In the genomic region with DNA sequence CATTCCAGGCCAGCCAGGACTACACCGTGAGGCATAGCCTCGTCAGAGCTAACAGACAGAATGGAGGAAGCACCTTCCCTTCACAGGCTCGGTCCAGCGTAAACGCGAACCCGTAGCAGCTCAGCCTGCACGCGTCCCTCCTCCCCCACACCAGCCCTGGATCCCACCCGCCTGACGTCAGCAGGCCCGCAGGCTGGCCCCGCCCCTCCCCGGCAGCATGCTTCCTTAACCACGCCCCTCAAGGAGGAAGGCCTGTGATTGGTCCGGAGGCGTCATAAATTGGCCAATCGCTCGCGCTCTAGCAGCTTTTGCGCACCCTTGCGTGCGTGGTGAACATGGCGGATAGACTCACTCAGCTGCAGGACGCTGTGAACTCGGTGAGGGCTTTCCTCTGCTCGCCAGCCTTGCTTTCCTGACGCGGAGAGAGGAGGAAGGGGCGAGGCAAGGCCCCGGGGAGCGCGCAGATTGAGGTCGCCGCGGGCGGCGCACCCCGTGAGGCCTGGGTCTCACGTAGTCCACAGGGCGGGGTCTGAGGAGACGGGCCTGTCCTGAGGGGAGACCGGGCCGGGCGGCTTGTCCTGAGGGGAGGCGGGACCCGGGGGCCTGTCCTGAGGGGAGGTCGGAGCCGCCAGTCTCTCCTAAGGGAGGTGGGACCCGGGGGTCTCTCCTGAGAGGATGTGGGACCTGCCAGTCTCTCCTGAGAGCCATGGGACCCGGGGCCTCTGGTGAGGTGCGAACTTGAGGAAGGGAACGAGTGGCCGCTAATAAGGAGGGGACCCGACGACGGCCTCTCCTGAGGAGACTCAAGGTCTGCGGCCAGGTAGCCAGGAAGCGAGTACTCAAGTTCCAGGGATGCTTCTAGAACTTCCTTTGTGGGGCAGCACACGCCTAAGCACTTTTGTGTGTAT, we compare ENCODE assay signal across 8 mouse cellular contexts. TPM values are rescaled to one million over a fixed set of nuclear protein-coding genes. Genes with fewer than 3 reads are reported as not detected.
DNase-seq lines count a peak whose midpoint lies in the region; ATAC-seq and TF ChIP-seq lines count a peak whose summit lies in the region.

Gene Med21 (plus strand): TSS at position 272 of the 908 bp plus-strand sequence.
Gene Tm7sf3 (minus strand): TSS at position 549 of the 908 bp plus-strand sequence.

- 1% methylated on average over 60 of the region's 60 CpGs for WGBS in hindbrain, embryonic 10.5 days
- whole genome bisulfite sequencing in lung, postnatal 0 days: 2% methylated on average over 58 of the region's 60 CpGs

- peak within 1 kb of the TSS; percentile 85 for H3K9ac ChIP-seq in lung, postnatal 0 days (replicated peaks; ENCODE audit: low read depth)

- H3K4me3 ChIP-seq in hindbrain, embryonic 10.5 days: peak within 1 kb of the TSS; percentile 91
- peak within 1 kb of the TSS; percentile 87 for H3K4me3 ChIP-seq in lung, postnatal 0 days (ENCODE audit: low read depth, low read length)

- peaks cover 13% of the 10 kb centered on the region for H3K4me1 ChIP-seq in hindbrain, embryonic 10.5 days (replicated peaks)
- H3K4me1 ChIP-seq in lung, postnatal 0 days (ENCODE audit: insufficient read depth, low read depth, low read length): peaks cover 7% of the 10 kb centered on the region; the same call in 1 of the 2 replicates

- ATAC-seq in frontal cortex, adult (ENCODE audit: low TSS enrichment): peak; percentile 96
- peak; percentile 98 for ATAC-seq in lung, postnatal 0 days

- peak; percentile 57 for TF ChIP-seq CTCF in lung, postnatal 0 days (IDR thresholded peaks at IDR 0.05)

- no peaks in the 10 kb centered on the region for H3K36me3 ChIP-seq in hindbrain, embryonic 10.5 days
- H3K36me3 ChIP-seq in lung, postnatal 0 days (ENCODE audit: insufficient read depth, low read length): no peaks in the 10 kb centered on the region

- no peaks in the 10 kb centered on the region for H3K27me3 ChIP-seq in hindbrain, embryonic 10.5 days (ENCODE audit: insufficient read depth, poor library complexity, severe bottlenecking)
- H3K27me3 ChIP-seq in lung, postnatal 0 days (replicated peaks; ENCODE audit: insufficient read depth, low read length): no peaks in the 10 kb centered on the region

- DNase-seq in MN1 (ENCODE audit: low spot score): peak; percentile 98
- DNase-seq in cerebellum, adult 9-10 months: peak; percentile 98
- peak; percentile 98 for DNase-seq in hindbrain, embryonic 10.5 days (ENCODE audit: low spot score)
- DNase-seq in layer of hippocampus, adult 9-11 months: peak; percentile 97
- DNase-seq in lung, postnatal 0 days (ENCODE audit: low spot score): peak; percentile 99
- peak; percentile 97 for DNase-seq in ovary, postnatal 14 days (ENCODE audit: low spot score)
- peak; percentile 100 for DNase-seq in thymus, postnatal 14 days

- peak within 1 kb of the TSS; percentile 79 for H3K4me2 ChIP-seq in lung, postnatal 0 days (replicated peaks; ENCODE audit: low read depth, low read length)

- peak within 1 kb of the TSS; percentile 96 for H3K27ac ChIP-seq in hindbrain, embryonic 10.5 days
- peak within 1 kb of the TSS; percentile 94 for H3K27ac ChIP-seq in lung, postnatal 0 days (ENCODE audit: low read length)

- TF ChIP-seq EP300 in lung, postnatal 0 days (IDR thresholded peaks at IDR 0.05): no peak

- no peaks in the 10 kb centered on the region for H3K9me3 ChIP-seq in hindbrain, embryonic 10.5 days
- H3K9me3 ChIP-seq in lung, postnatal 0 days (ENCODE audit: low read length): no peaks in the 10 kb centered on the region

RNA-seq across cellular contexts. Expression of gene Med21, which starts in this region (rescaled TPM):
- 132 and 133 TPM in 2 replicates for polyA plus RNA-seq in hindbrain, embryonic 10.5 days (2016; fragmentation: Nextera tagmentation; extraction: Ambion mirVana)
- polyA plus RNA-seq in lung, postnatal 0 days (2015; fragmentation: Nextera tagmentation; extraction: Ambion mirVana): 112 and 117 TPM in 2 replicates

RNA-seq across cellular contexts. Expression of gene Tm7sf3, which starts in this region (rescaled TPM):
- polyA plus RNA-seq in hindbrain, embryonic 10.5 days (2016; fragmentation: Nextera tagmentation; extraction: Ambion mirVana): 23.0 and 25.7 TPM in 2 replicates
- 20.0 and 21.7 TPM in 2 replicates for polyA plus RNA-seq in lung, postnatal 0 days (2015; fragmentation: Nextera tagmentation; extraction: Ambion mirVana)

Comparison
In these comparisons a context has a peak if more than half of its experiments do, and no peak if none do; other contexts are left out.
1. Peak in every context shown above with its lines: DNase-seq, ATAC-seq, H3K4me3 ChIP-seq and H3K27ac ChIP-seq.